Mouse (Mus musculus) forebrain, postnatal 0 days (tissue): ENCODE measurements at regions not wholly inside any gene's neighbourhood (a gene's known extent, or its start where the extent isn't known, plus 50 kb on each side); places are given as distances from the start of the nearest gene placed in this dataset.
A peak's percentile ranks its signal among the peaks of the same experiment; 100 is the strongest.

Experiments used
- ATAC-seq: fragments of 200-750 bp; cut with Nextera tagmentation; 2 replicates; pipeline ENCODE4 v1.8.0; 2017; ENCODE audit warnings: mild to moderate bottlenecking, moderate library complexity
- DNase-seq: peaks from one replicate; pipeline ENCODE4 v3.0.0-alpha.2; 2015
- H3K27ac ChIP-seq: fragments of 300-500 bp; sonication (generic); 2 replicates; pipeline ENCODE4 v1.5.1; 2014; ENCODE audit warnings: low read depth, mild to moderate bottlenecking, antibody characterized with exemption, low read length, moderate library complexity, mixed read lengths
- H3K27me3 ChIP-seq: fragments of 300-500 bp; sonication (generic); 2 replicates; pipeline ENCODE4 v1.6.1; 2014; ENCODE audit warnings: mild to moderate bottlenecking, low read length, mixed read lengths; ENCODE audit not compliant: insufficient read depth
- H3K36me3 ChIP-seq: fragments of 300-500 bp; sonication (generic); 2 replicates; pipeline ENCODE4 v1.6.1; 2014; ENCODE audit warnings: mild to moderate bottlenecking, moderate library complexity; ENCODE audit not compliant: insufficient read depth
- H3K4me1 ChIP-seq: fragments of 300-500 bp; sonication (generic); 2 replicates; pipeline ENCODE4 v1.6.1; 2014; ENCODE audit warnings: antibody characterized with exemption; ENCODE audit not compliant: insufficient read depth
- H3K4me2 ChIP-seq: fragments of 300-500 bp; sonication (generic); 2 replicates; pipeline ENCODE4 v1.6.1; 2014; ENCODE audit warnings: low read depth, mild to moderate bottlenecking, moderate library complexity
- H3K4me3 ChIP-seq: fragments of 300-500 bp; sonication (generic); 2 replicates; pipeline ENCODE4 v1.5.1; 2014; ENCODE audit warnings: low read depth, low read length, mixed read lengths
- H3K9ac ChIP-seq: fragments of 300-500 bp; sonication (generic); 2 replicates; pipeline ENCODE4 v1.6.1; 2014; ENCODE audit warnings: mild to moderate bottlenecking
- H3K9me3 ChIP-seq: fragments of 300-500 bp; sonication (generic); 2 replicates; pipeline ENCODE4 v1.6.1; 2016; ENCODE audit warnings: low read length
- CTCF ChIP-seq: sonication (generic); IDR thresholded peaks from 2 replicates; pipeline ENCODE4 v1.5.1; 2016; ENCODE audit warnings: antibody characterized with exemption, control low read depth, low read depth
- WGBS: fragments of 180-500 bp; shearing (Covaris S2); extraction: QIAGEN DNeasy Blood & Tissue Kit; methylation state at CpG from one replicate; pipeline ENCODE4 v1.1.7; 2014; 5-methylcytosine and 5-hydroxymethylcytosine counted together

DNA sequence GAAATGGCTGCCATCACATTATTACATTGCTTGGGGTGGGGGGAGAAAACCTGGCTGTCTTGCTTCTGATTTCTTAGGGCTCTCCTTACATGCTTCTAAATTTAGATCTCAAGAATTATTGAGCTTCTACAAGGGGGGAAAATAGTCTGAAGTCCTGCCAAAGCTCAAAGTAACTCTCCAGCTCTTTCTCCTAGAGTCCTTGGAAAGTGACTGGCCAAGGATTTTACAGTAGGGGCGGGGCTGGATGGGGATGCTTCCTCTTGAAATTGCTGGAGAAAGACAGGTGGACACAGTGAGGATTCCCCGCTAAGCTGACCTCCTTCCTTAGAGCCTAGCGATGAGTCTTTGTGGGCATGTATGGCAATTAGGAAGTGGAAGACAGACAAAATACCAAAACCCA is 117.9 kb upstream of the Cacna2d3 start:
- no peaks in the 10 kb centered on the region for H3K27me3 ChIP-seq
- no peak for TF ChIP-seq CTCF
- no peak overlapping the region for H3K27ac ChIP-seq
- H3K4me2 ChIP-seq: no peak overlapping the region
- 90% methylated on average over 3 of the region's 3 CpGs for WGBS
- H3K9me3 ChIP-seq: no peaks in the 10 kb centered on the region
- no peak overlapping the region for H3K9ac ChIP-seq
- ATAC-seq (no peak), DNase-seq (no peak)
- no peaks in the 10 kb centered on the region for H3K4me1 ChIP-seq
- no peak overlapping the region for H3K4me3 ChIP-seq
- H3K36me3 ChIP-seq: no peaks in the 10 kb centered on the region

DNA sequence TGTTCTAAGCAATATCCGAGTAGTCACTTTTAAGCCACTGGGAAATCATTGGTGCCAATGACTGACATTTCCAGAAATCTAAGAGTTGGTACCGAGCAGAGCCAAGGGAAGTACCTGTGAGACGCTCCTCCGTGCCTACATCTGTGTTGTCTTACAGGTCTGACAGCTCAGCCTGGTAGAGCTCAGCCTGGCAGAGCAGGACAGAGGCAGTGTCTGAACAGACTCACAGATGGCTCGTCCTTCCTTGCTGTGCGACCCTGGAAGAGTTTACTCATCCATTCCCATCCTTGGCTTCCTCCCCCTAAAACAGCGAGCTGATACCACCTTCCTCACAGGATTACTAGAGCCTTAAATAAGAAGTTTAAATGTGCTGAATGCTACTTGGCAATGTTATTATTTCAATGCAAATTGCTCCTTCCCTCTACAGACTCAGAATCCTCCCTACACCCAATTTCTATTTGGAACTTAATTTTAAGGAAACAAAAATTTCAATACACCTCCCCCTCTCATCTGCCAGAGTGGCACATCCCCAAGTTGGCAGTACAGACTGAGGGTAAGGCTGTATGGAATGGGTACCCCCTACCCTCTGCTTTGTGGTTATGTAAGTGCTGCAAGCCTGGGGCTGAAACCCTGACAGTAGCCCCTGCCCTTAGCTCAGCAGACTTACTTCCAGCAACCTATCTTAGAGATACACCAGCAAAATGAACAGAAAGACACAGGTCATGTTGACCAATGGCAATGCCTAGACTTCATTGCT is 119.9 kb upstream of the Cacna2d3 start:
- Histone ChIP-seq H3K27ac (no peak overlapping the region), H3K4me3 (no peak overlapping the region), H3K36me3 (no peaks in the 10 kb centered on the region), H3K9me3 (no peaks in the 10 kb centered on the region), H3K4me2 (no peak overlapping the region), H3K27me3 (no peaks in the 10 kb centered on the region), H3K9ac (no peak overlapping the region), H3K4me1 (no peaks in the 10 kb centered on the region)
- 74% methylated on average over 7 of the region's 7 CpGs for WGBS
- peak; percentile 27; the same call in 1 of the 2 replicates for ATAC-seq
- DNase-seq: no peak
- TF ChIP-seq CTCF: no peak

DNA sequence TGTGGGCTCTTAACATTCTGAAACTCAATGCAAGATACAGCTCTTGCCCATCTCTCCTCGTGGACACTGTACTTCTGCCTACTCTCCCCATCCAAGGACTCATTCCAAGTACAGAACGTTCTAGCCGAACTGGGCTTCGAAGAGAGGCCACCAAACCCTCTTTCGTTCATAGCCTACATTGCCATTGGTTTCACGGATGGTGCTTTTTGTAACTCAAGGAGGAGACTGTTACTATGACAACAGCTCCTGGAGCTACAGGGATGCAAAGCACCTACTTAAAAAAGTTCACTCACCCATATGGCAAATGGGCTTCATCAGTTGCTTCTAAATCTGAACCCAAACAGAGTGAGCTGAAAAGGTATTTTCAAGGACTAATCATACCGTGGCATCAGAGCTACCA is 120.4 kb upstream of the Selenok start:
- DNase-seq (peak; percentile 29), ATAC-seq (no peak)
- Histone ChIP-seq H3K4me2 (no peak overlapping the region), H3K27me3 (no peaks in the 10 kb centered on the region), H3K9me3 (no peaks in the 10 kb centered on the region), H3K4me3 (no peak overlapping the region), H3K27ac (no peak overlapping the region), H3K4me1 (no peaks in the 10 kb centered on the region), H3K36me3 (no peaks in the 10 kb centered on the region), H3K9ac (no peak overlapping the region)
- 59% methylated on average over 7 of the region's 7 CpGs for WGBS
- TF ChIP-seq CTCF: no peak

DNA sequence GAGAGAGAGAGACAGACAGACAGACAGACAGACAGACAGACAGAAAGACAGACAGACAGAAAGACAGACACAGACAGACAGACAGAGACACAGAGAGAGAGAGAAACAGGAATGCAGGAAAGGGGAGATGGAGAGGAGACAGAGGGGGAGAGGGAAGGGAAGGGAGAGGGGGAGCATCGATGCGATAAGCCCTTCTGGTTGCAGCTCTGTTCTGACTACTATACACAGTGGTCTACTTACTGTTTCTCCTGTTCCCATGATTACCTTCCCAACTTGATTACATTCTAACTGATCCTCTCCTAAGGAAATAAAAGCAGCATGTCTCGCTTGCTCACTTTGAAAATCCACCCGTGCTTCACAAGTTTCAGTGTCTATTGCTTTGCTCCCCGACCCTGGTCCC is 116.8 kb upstream of the Selenok start:
- H3K4me3 ChIP-seq: no peak overlapping the region
- WGBS: 76% methylated on average over 5 of the region's 5 CpGs
- TF ChIP-seq CTCF: no peak
- H3K9me3 ChIP-seq: no peaks in the 10 kb centered on the region
- no peaks in the 10 kb centered on the region for H3K27me3 ChIP-seq
- DNase-seq (no peak), ATAC-seq (no peak)
- H3K27ac ChIP-seq: no peak overlapping the region
- no peaks in the 10 kb centered on the region for H3K4me1 ChIP-seq
- no peak overlapping the region for H3K4me2 ChIP-seq
- no peaks in the 10 kb centered on the region for H3K36me3 ChIP-seq
- H3K9ac ChIP-seq: no peak overlapping the region

DNA sequence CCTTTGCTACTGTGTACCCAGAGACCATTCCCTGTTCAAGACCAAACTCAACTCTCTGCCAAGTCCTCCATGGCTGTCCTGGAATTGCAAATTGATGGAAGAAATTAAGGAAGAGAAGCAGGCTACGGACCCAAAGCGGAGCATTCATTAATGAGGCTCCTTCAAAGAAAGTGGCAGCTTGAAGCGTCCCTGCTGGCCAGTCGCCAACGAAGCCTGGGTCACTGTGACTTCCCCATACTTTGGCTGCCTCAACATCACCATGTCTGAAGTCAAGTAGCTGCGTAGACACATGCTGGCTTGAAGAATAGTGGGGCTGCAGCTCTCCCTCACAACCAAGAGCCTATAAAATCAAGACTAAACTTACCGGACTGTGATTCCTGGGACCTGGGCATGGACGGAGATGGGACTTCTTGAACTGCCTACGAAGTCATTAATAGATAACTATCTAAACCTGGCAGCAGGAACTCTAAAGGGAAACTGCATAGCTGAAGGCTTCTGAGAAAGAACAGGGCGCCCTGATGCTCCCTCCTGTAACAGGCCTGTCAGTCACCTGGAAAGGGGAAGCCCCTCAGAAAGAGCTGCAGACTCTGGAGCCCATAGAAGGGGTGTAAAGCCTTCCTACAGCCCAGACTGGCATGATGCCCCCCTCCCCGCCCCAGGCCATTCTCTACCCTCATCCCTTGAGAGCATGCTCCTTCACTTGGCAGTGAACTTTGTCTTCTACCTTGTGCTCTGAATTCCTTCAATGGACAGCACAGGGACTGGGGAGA is 116.0 kb upstream of the Selenok start:
- Histone ChIP-seq H3K27ac (no peak overlapping the region), H3K4me2 (no peak overlapping the region), H3K9ac (no peak overlapping the region), H3K36me3 (no peaks in the 10 kb centered on the region), H3K4me3 (no peak overlapping the region), H3K27me3 (no peaks in the 10 kb centered on the region), H3K9me3 (no peaks in the 10 kb centered on the region), H3K4me1 (no peaks in the 10 kb centered on the region)
- WGBS: 57% methylated on average over 11 of the region's 11 CpGs
- DNase-seq (no peak), ATAC-seq (no peak)
- TF ChIP-seq CTCF: no peak

DNA sequence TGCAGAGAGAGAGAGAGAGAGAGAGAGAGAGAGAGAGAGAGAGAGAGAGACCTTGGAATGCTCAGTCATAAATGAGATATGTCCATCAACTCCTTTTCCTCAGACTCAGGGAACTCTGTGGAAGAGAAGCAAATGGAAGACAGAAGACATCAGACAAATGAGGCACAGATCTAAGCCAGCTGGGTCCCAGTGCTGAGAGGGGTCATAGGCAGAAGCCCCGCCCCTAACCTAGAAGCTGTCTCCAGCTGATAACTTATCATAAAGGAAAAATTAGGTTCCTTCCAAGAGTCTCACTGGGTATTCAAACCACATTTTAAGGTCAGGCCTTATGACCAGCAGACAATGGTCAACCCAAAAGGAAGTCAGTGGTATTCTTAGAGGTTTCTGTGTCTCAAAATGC is 106.1 kb upstream of the Selenok start:
- TF ChIP-seq CTCF: no peak
- H3K4me1 ChIP-seq: no peaks in the 10 kb centered on the region
- H3K9ac ChIP-seq: no peak overlapping the region
- no peaks in the 10 kb centered on the region for H3K27me3 ChIP-seq
- H3K4me2 ChIP-seq: no peak overlapping the region
- no peak overlapping the region for H3K4me3 ChIP-seq
- WGBS: 97% methylated on average over 1 of the region's 1 CpGs
- no peak overlapping the region for H3K27ac ChIP-seq
- no peak for ATAC-seq
- no peak for DNase-seq
- no peaks in the 10 kb centered on the region for H3K36me3 ChIP-seq
- no peaks in the 10 kb centered on the region for H3K9me3 ChIP-seq
